Mouse (Mus musculus) megakaryocyte, adult 5-6 weeks (primary cell): ENCODE results near the gene Olfr1494. TPM values are rescaled to one million over a fixed set of nuclear protein-coding genes. Genes with fewer than 3 reads are reported as not detected.

Experiments
- ATAC-seq: 2 replicates; pipeline ENCODE4 v1.8.0; 2016; ENCODE audit warnings: mild to moderate bottlenecking, inconsistent platforms; ENCODE audit not compliant: poor library complexity, severe bottlenecking
- total RNA-seq, 2 experiments: library from RNA; stranded (forward) in 1 of 2; stranded (reverse) in 1 of 2; fragments of 153-499, 151-499 nt in 1 of 2; fragments of 221-1000, 200-1000 nt in 1 of 2; gene quantifications; 2 replicates each; pipeline versions ENCODE4 v1.2.3 to v1.2.4; 2015 to 2017

Olfr1494 gene
- total RNA-seq (2015): not detected in 2 replicates
- total RNA-seq (2017): not detected in 2 replicates

- ATAC-seq: no peak
Measured at GRCm38 (mm10) chr19:13739428-13739827, at the start of gene Olfr1494. TSS of gene Olfr1494 (plus strand) at chr19:13739728.

DNA sequence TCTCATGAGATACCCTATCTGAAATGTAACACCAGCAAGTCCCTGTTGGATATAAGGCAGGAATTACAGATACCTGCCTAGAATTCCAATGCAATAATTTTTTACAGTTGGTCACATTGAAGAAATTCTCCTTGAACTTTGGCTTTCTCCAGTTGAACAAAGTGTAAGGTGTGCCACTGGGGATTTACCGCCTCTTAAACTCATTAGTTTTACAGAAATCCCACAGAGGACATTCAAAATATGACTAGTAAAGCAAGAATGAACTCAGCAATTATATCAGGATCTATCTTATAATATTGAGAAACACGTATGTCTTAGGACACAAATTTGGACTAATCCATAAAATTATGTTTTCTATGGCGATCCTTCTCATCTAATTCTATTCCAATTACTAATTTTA, 42.6 kb upstream of the Olfr1494 start, which contains the start of gene Olfr1491:
Gene Olfr1491, plus strand, starts transcription at position 301 of the 400 bp plus-strand sequence.
- ATAC-seq: no peak

DNA sequence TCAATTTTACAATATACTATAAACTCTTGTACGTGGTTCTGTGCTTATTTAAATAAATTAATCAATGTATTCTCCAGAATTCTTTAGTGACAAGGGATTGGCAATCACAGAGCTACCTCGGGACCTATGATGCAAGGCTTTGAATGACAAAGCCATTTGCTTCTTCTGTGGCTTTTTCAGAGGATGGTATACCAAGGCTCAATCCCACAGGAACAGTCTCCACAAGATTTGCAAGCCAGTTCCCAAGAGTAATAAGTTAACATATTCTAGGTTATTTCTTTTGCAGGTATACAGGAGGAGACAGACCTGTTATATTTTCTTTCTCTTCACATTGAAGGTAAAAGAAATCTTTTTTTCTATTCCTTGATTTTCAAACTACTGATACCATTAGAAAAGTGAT, 16.6 kb upstream of the Olfr1494 start, which contains the start of gene Olfr1493-ps1:
Gene Olfr1493-ps1, plus strand, starts transcription at position 301 of the 400 bp plus-strand sequence.
- no peak for ATAC-seq

DNA sequence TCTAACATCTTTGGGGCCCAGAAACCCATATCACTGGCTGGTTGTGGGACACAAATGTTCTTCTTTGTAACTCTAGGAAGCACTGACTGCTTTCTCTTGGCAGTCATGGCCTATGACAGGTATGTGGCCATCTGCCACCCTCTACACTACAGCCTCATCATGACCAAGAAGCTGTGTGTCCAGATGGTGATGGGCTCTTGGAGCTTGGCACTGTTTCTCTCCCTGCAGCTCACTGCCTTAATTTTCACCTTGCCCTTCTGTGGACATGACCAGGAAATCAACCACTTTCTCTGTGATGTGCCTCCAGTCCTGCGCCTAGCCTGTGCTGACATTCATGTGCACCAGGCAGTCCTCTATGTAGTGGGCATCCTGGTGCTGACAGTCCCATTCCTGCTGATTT, 9.8 kb downstream of the Olfr1494 start:
- ATAC-seq: no peak

GRCm38 (mm10) chr19:13764306-13764705, 24.8 kb downstream of the Olfr1494 start, which contains the start of gene Olfr1495:
TSS of gene Olfr1495 (plus strand) at chr19:13764606.
- no peak for ATAC-seq

- no peak for ATAC-seq
Measured at GRCm38 (mm10) chr19:13768565-13769276, 29.2 kb downstream of the Olfr1494 start.

GRCm38 (mm10) chr19:13777578-13777977, 38.0 kb downstream of the Olfr1494 start, which contains the start of gene Olfr1496:
TSS of gene Olfr1496 (plus strand) at chr19:13777878.
- no peak for ATAC-seq

- no peak for ATAC-seq
Measured at GRCm38 (mm10) chr19:13798102-13798501, 58.6 kb downstream of the Olfr1494 start, which contains the start of gene Olfr1497. TSS of gene Olfr1497 (minus strand) at chr19:13798202.

Other genes with a start within 250 kb of the Olfr1494 start
- gene Olfr1477, start 239.2 kb upstream of the Olfr1494 start, total RNA-seq (2015): not detected in 2 replicates
- gene Olfr1477, start 239.2 kb upstream of the Olfr1494 start, total RNA-seq (2017): not detected in 2 replicates
- gene Olfr1480, start 211.8 kb upstream of the Olfr1494 start, total RNA-seq (2015): not detected in 2 replicates
- gene Olfr1480, start 211.8 kb upstream of the Olfr1494 start, total RNA-seq (2017): not detected in 2 replicates
- not detected in 2 replicates for gene Olfr1484, start 156.2 kb upstream of the Olfr1494 start, total RNA-seq (2015)
- gene Olfr1484, start 156.2 kb upstream of the Olfr1494 start, total RNA-seq (2017): not detected in 2 replicates
- not detected in 2 replicates for gene Olfr1487, start 122.4 kb upstream of the Olfr1494 start, total RNA-seq (2015)
- not detected in 2 replicates for gene Olfr1487, start 122.4 kb upstream of the Olfr1494 start, total RNA-seq (2017)
- gene Olfr1489, start 108.1 kb upstream of the Olfr1494 start, total RNA-seq (2015): not detected in 2 replicates
- gene Olfr1489, start 108.1 kb upstream of the Olfr1494 start, total RNA-seq (2017): not detected in 2 replicates
- gene Olfr1490, start 88.6 kb upstream of the Olfr1494 start, total RNA-seq (2015): not detected in 2 replicates
- not detected in 2 replicates for gene Olfr1490, start 88.6 kb upstream of the Olfr1494 start, total RNA-seq (2017)
- gene Olfr1491, start 42.5 kb upstream of the Olfr1494 start, total RNA-seq (2015): not detected in 2 replicates
- not detected in 2 replicates for gene Olfr1491, start 42.5 kb upstream of the Olfr1494 start, total RNA-seq (2017)
- not detected in 2 replicates for gene Olfr1493-ps1, start 16.4 kb upstream of the Olfr1494 start, total RNA-seq (2015)
- gene Olfr1493-ps1, start 16.4 kb upstream of the Olfr1494 start, total RNA-seq (2017): not detected in 2 replicates
- not detected in 2 replicates for gene Olfr1495, start 24.9 kb downstream of the Olfr1494 start, total RNA-seq (2015)
- not detected in 2 replicates for gene Olfr1495, start 24.9 kb downstream of the Olfr1494 start, total RNA-seq (2017)
- not detected in 2 replicates for gene Olfr1496, start 38.1 kb downstream of the Olfr1494 start, total RNA-seq (2015)
- not detected in 2 replicates for gene Olfr1496, start 38.1 kb downstream of the Olfr1494 start, total RNA-seq (2017)
- gene Olfr1497, start 58.5 kb downstream of the Olfr1494 start, total RNA-seq (2015): not detected in 2 replicates
- not detected in 2 replicates for gene Olfr1497, start 58.5 kb downstream of the Olfr1494 start, total RNA-seq (2017)
- gene Olfr1499, start 79.7 kb downstream of the Olfr1494 start, total RNA-seq (2015): not detected in 2 replicates
- gene Olfr1499, start 79.7 kb downstream of the Olfr1494 start, total RNA-seq (2017): not detected in 2 replicates
- not detected in 2 replicates for gene Olfr1500, start 90.8 kb downstream of the Olfr1494 start, total RNA-seq (2015)
- gene Olfr1500, start 90.8 kb downstream of the Olfr1494 start, total RNA-seq (2017): not detected in 2 replicates
- gene Olfr1501, start 111.0 kb downstream of the Olfr1494 start, total RNA-seq (2015): not detected in 2 replicates
- not detected in 2 replicates for gene Olfr1501, start 111.0 kb downstream of the Olfr1494 start, total RNA-seq (2017)
- not detected in 2 replicates for gene Olfr1502, start 122.1 kb downstream of the Olfr1494 start, total RNA-seq (2015)
- not detected in 2 replicates for gene Olfr1502, start 122.1 kb downstream of the Olfr1494 start, total RNA-seq (2017)
- not detected in 2 replicates for gene Olfr1504, start 158.2 kb downstream of the Olfr1494 start, total RNA-seq (2015)
- gene Olfr1504, start 158.2 kb downstream of the Olfr1494 start, total RNA-seq (2017): not detected in 2 replicates
- gene Olfr1505, start 173.8 kb downstream of the Olfr1494 start, total RNA-seq (2015): not detected in 2 replicates
- not detected in 2 replicates for gene Olfr1505, start 173.8 kb downstream of the Olfr1494 start, total RNA-seq (2017)